Mouse (Mus musculus): ENCODE results near the gene Gm21394. TPM values are rescaled to one million over a fixed set of nuclear protein-coding genes. Genes with fewer than 3 reads are reported as not detected.
"Not testable (repeated sequence)": the region's sequence is repeated elsewhere in the genome, so short reads cannot be mapped to it uniquely, and the experiment has no call there.

Gene Gm21394
- polyA plus RNA-seq (2014; fragmentation: Nextera tagmentation; extraction: Ambion mirVana) = not detected in 2 replicates

DNA sequence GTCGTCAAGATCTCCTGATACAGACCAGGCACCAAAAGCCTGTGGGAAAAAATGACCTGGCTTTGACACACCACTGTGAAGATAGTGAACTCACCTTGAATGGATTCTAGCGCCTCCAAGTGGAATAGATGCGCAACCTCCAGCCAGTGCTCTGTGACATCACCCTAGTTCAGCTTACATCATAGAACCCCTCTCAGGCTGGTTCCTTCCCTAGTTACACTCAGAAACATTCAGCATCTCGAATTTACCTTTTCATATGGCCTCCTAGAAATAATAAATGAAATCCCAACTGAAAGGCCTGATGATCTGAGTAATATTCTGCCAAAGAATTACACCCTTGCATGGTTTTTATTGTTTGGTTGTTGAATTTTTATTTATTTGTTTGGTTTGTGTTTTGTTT is at the start of gene Gm21394:
Gene Gm21394 (minus strand): TSS at position 101 of the 400 bp plus-strand sequence.
- H3K9me3 ChIP-seq (ENCODE audit: control insufficient read depth, low read length); H3K27ac ChIP-seq (ENCODE audit: low read depth, low read length); H3K27me3 ChIP-seq (ENCODE audit: control insufficient read depth, insufficient read depth, low read length); H3K4me2 ChIP-seq (ENCODE audit: low read depth); DNase-seq (ENCODE audit: low spot score); H3K9ac ChIP-seq (ENCODE audit: low read length); H3K36me3 ChIP-seq (ENCODE audit: control insufficient read depth, insufficient read depth, low read length); ATAC-seq (ENCODE audit: insufficient read depth, low FRiP score, low TSS enrichment); H3K4me3 ChIP-seq (ENCODE audit: low read depth, low read length); H3K4me1 ChIP-seq (ENCODE audit: control insufficient read depth, insufficient read depth, low read length): not testable (repeated sequence)
- WGBS = no CpG with 5 or more reads among the region's 4 CpGs

Other genes with a start within 250 kb of the Gm21394 start
- gene Gm21409, start 181.8 kb upstream of the Gm21394 start, polyA plus RNA-seq (2014; fragmentation: Nextera tagmentation; extraction: Ambion mirVana) = not detected in 2 replicates

Measured in neural tube, embryonic 11.5 days (tissue).